In the genomic region with DNA sequence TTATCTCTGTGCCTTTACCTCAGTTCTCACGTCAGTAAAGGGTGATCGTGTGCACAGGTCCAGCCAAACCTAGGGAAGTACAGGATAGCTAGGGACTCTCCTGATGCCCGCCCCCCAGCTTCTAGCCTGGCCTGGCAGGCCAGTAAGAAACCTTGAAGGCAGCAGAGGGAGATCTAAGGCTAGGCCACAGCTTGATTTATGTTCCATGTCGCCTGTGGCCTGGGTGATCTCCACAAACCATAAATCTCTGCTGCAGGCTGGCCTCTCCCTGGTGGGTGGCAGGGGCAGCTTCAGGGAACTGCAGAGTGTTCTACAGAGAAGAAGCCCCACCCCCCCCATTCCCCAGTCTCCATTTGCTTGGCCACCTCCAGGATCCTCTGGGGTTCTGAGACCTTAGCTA, we compare ENCODE assay signal across 29 mouse cellular contexts. TPM values are rescaled to one million over a fixed set of nuclear protein-coding genes. Genes with fewer than 3 reads are reported as not detected.
A peak's percentile ranks its signal among the peaks of the same experiment; 100 is the strongest.
DNase-seq lines count a peak whose midpoint lies in the region; ATAC-seq lines count a peak whose summit lies in the region.
"Had no signal": no experiment of that assay in that cellular context is flagged by ENCODE, and none has a peak within 500 bp of the region (broad histone marks: within the 10 kb centered on the region; RNA-seq: fewer than 3 reads in every experiment).

No protein-coding gene starts in this region.

- no peaks in the 10 kb centered on the region for H3K36me3 ChIP-seq in kidney, embryonic 15.5 days
- no peaks in the 10 kb centered on the region for H3K36me3 ChIP-seq in limb, embryonic 10.5 days
- H3K36me3 ChIP-seq in liver, embryonic 12.5 days, result no peaks in the 10 kb centered on the region
- H3K36me3 ChIP-seq: embryonic facial prominence, embryonic 12.5 days; G1E; heart, embryonic 13.5 days; hindbrain, embryonic 12.5 days; limb, embryonic 12.5 days; midbrain, embryonic 12.5 days; stomach, embryonic 15.5 days had no signal

- peak; percentile 79 for ATAC-seq in kidney, embryonic 15.5 days (replicated peaks; ENCODE audit: low FRiP score)
- ATAC-seq in liver, embryonic 12.5 days, result no peak
- ATAC-seq: forebrain, postnatal 0 days had no signal

- H3K4me1 ChIP-seq in kidney, embryonic 15.5 days, result peaks cover 19% of the 10 kb centered on the region
- peaks cover 24% of the 10 kb centered on the region for H3K4me1 ChIP-seq in limb, embryonic 10.5 days
- H3K4me1 ChIP-seq in liver, embryonic 12.5 days, result no peaks in the 10 kb centered on the region
- H3K4me1 ChIP-seq: heart, embryonic 13.5 days; midbrain, embryonic 12.5 days; stomach, embryonic 15.5 days had no signal

- H3K9me3 ChIP-seq in kidney, embryonic 15.5 days (replicated peaks), result no peaks in the 10 kb centered on the region
- no peaks in the 10 kb centered on the region for H3K9me3 ChIP-seq in limb, embryonic 10.5 days (replicated peaks)
- H3K9me3 ChIP-seq in liver, embryonic 12.5 days (replicated peaks), result no peaks in the 10 kb centered on the region
- H3K9me3 ChIP-seq: embryonic facial prominence, embryonic 12.5 days; heart, embryonic 13.5 days; hindbrain, embryonic 12.5 days; limb, embryonic 12.5 days; midbrain, embryonic 12.5 days; stomach, embryonic 15.5 days had no signal

- H3K4me2 ChIP-seq in kidney, embryonic 15.5 days, result no peak overlapping the region
- H3K4me2 ChIP-seq in liver, embryonic 12.5 days, result no peak overlapping the region
- H3K4me2 ChIP-seq: embryonic facial prominence, embryonic 12.5 days; heart, embryonic 13.5 days; hindbrain, embryonic 12.5 days; limb, embryonic 12.5 days; liver, embryonic 11.5 days; midbrain, embryonic 12.5 days; stomach, embryonic 15.5 days had no signal

- no peak overlapping the region for H3K4me3 ChIP-seq in kidney, embryonic 15.5 days (replicated peaks)
- H3K4me3 ChIP-seq in limb, embryonic 10.5 days, result no peak overlapping the region
- H3K4me3 ChIP-seq in liver, embryonic 12.5 days, result no peak overlapping the region
- H3K4me3 ChIP-seq: embryonic facial prominence, embryonic 12.5 days; heart, adult 2 months; heart, embryonic 13.5 days; hindbrain, embryonic 12.5 days; limb, embryonic 12.5 days; midbrain, embryonic 12.5 days; stomach, embryonic 15.5 days had no signal

- 17% methylated on average over 4 of the region's 4 CpGs for WGBS in kidney, embryonic 15.5 days
- WGBS in limb, embryonic 10.5 days, result 12% methylated on average over 4 of the region's 4 CpGs
- 55% methylated on average over 4 of the region's 4 CpGs for WGBS in liver, embryonic 12.5 days (ENCODE audit: insufficient replicate concordance)

- DNase-seq in kidney, adult 8-10 months, result no peak
- peak; percentile 28 for DNase-seq in NIH3T3 (ENCODE audit: low read depth)
- peak; percentile 65 for DNase-seq in adrenal gland, postnatal 14 days
- peak; percentile 44 for DNase-seq in limb, embryonic 10.5 days (ENCODE audit: low spot score)
- DNase-seq in right cerebral cortex, postnatal 4 days, result no peak
- no peak for DNase-seq in ovary, adult 18-20 months (ENCODE audit: low spot score)
- DNase-seq: B cell, adult 2 months; cerebellum, adult 9-10 months; forebrain, postnatal 0 days; gastrocnemius, postnatal 25 days; heart, adult 2 months; heart, postnatal 14 days; kidney, adult 11 months; lung, adult 18-20 months; lung, postnatal 10 days; right cerebral cortex, adult 18-20 months; thymus, postnatal 25 days had no signal

- no peak overlapping the region for H3K27ac ChIP-seq in kidney, embryonic 15.5 days
- H3K27ac ChIP-seq in limb, embryonic 10.5 days, result no peak overlapping the region
- H3K27ac ChIP-seq in liver, embryonic 12.5 days, result no peak overlapping the region
- H3K27ac ChIP-seq: embryonic facial prominence, embryonic 12.5 days; heart, adult 2 months; heart, embryonic 13.5 days; hindbrain, embryonic 12.5 days; limb, embryonic 12.5 days; midbrain, embryonic 12.5 days; stomach, embryonic 15.5 days had no signal

- H3K9ac ChIP-seq in kidney, embryonic 15.5 days, result no peak overlapping the region
- no peak overlapping the region for H3K9ac ChIP-seq in liver, embryonic 12.5 days
- H3K9ac ChIP-seq: embryonic facial prominence, embryonic 12.5 days; forebrain, postnatal 0 days; heart, embryonic 13.5 days; hindbrain, embryonic 12.5 days; limb, embryonic 12.5 days; midbrain, embryonic 12.5 days; stomach, embryonic 15.5 days had no signal

- H3K27me3 ChIP-seq in kidney, embryonic 15.5 days, result peaks cover 10% of the 10 kb centered on the region; the same call in 1 of the 2 replicates
- peaks cover 42% of the 10 kb centered on the region for H3K27me3 ChIP-seq in limb, embryonic 10.5 days (ENCODE audit: low read depth, poor library complexity, severe bottlenecking)
- H3K27me3 ChIP-seq in liver, embryonic 12.5 days (replicated peaks), result no peaks in the 10 kb centered on the region; the same call in 1 of the 2 replicates
- H3K27me3 ChIP-seq: embryonic facial prominence, embryonic 12.5 days; limb, embryonic 12.5 days; stomach, embryonic 15.5 days had no signal

RNA-seq across cellular contexts. Expression of a gene that starts 55.2 kb away (rescaled TPM):
- 0.13 and 0.14 TPM in 2 replicates for polyA plus RNA-seq in kidney, embryonic 15.5 days (2015; fragmentation: Nextera tagmentation; extraction: Ambion mirVana)
- total RNA-seq in adrenal gland, postnatal 14 days (2021), result 1.4 and 1.9 TPM in 2 replicates
- not detected in 2 replicates for polyA plus RNA-seq in limb, embryonic 10.5 days (2016; fragmentation: Nextera tagmentation; extraction: Ambion mirVana)
- not detected in 2 replicates for polyA plus RNA-seq in liver, embryonic 12.5 days (2016; fragmentation: Nextera tagmentation; extraction: Ambion mirVana)
- total RNA-seq: CH12.LX; G1E; monocyte, adult 5-6 weeks had no signal
- polyA plus RNA-seq: G1E; heart, embryonic 13.5 days had no signal

Comparison
In these comparisons a context has a peak if more than half of its experiments do, and no peak if none do; other contexts are left out.
1. DNase-seq: peak in NIH3T3 (single experiment), adrenal gland, postnatal 14 days (single experiment) and limb, embryonic 10.5 days (single experiment); none in kidney, adult 8-10 months (0 of 2), right cerebral cortex, postnatal 4 days (single experiment) and ovary, adult 18-20 months (single experiment).